Mouse (Mus musculus): ENCODE results near the gene Tmem160.

- TF ChIP-seq TCF12 (IDR thresholded peaks at IDR 0.05; ENCODE audit: insufficient read depth, poor library complexity, severe bottlenecking) (no peak), POLR2A (IDR thresholded peaks at IDR 0.05; ENCODE audit: insufficient read length, low read depth) (peak; percentile 49), POLR2AphosphoS2 (IDR thresholded peaks at IDR 0.05; ENCODE audit: insufficient read length, low read depth) (peak; percentile 79), MYOD1 (IDR thresholded peaks at IDR 0.05; ENCODE audit: control insufficient read depth in 1 of 3, insufficient read length in 2 of 3, low read depth in 2 of 3) (no peak), E2F4 (IDR thresholded peaks at IDR 0.05; ENCODE audit: insufficient read depth) (no peak), MYOG (IDR thresholded peaks at IDR 0.05; ENCODE audit: control insufficient read depth in 1 of 3, insufficient read depth in 1 of 3, insufficient read length in 2 of 3, low read depth in 2 of 3) (no peak), SRF (IDR thresholded peaks at IDR 0.05; ENCODE audit: control insufficient read depth, insufficient read length, low read depth) (no peak), REST (IDR thresholded peaks at IDR 0.05; ENCODE audit: insufficient read depth, insufficient read length) (no peak), TCF3 (IDR thresholded peaks at IDR 0.05; ENCODE audit: insufficient read length, low read depth) (no peak), CEBPB (IDR thresholded peaks at IDR 0.05; ENCODE audit: insufficient read depth, poor library complexity, severe bottlenecking) (no peak), MAX (IDR thresholded peaks at IDR 0.05; ENCODE audit: low read depth) (peak; percentile 30)
Observed at GRCm38 (mm10) chr7:16402968-16403948, 49.3 kb upstream of the Tmem160 start.
